Mouse (Mus musculus) lung, embryonic 15.5 days (tissue): ENCODE data around the gene Col5a1. TPM values are rescaled to one million over a fixed set of nuclear protein-coding genes. Genes with fewer than 3 reads are reported as not detected.

Experiments
- ATAC-seq: fragments of 200-750 bp; cut with Nextera tagmentation; 2 replicates; pipeline ENCODE4 v1.8.0; 2017; ENCODE audit warnings: moderate number of reproducible peaks, borderline replicate concordance; ENCODE audit not compliant: low FRiP score, low TSS enrichment; ENCODE audit errors: extremely low read depth
- H3K27ac ChIP-seq: fragments of 300-500 bp; sonication (generic); 2 replicates; pipeline ENCODE4 v1.5.1; 2015; ENCODE audit warnings: moderate library complexity, mild to moderate bottlenecking, inconsistent platforms
- H3K27me3 ChIP-seq: fragments of 300-500 bp; sonication (generic); 2 replicates; pipeline ENCODE4 v1.6.1; 2015; ENCODE audit warnings: inconsistent platforms
- H3K36me3 ChIP-seq: fragments of 300-500 bp; sonication (generic); 2 replicates; pipeline ENCODE4 v1.6.1; 2015; ENCODE audit warnings: inconsistent platforms
- H3K4me1 ChIP-seq: fragments of 300-500 bp; sonication (generic); 2 replicates; pipeline ENCODE4 v1.6.1; 2015; ENCODE audit warnings: inconsistent platforms
- H3K4me2 ChIP-seq: fragments of 300-500 bp; sonication (generic); 2 replicates; pipeline ENCODE4 v1.6.1; 2015; ENCODE audit warnings: inconsistent platforms, mild to moderate bottlenecking, moderate library complexity
- H3K4me3 ChIP-seq: fragments of 300-500 bp; sonication (generic); 2 replicates; pipeline ENCODE4 v1.5.1; 2015; ENCODE audit warnings: mild to moderate bottlenecking, inconsistent platforms
- H3K9ac ChIP-seq: fragments of 300-500 bp; sonication (generic); 2 replicates; pipeline ENCODE4 v1.6.1; 2015; ENCODE audit warnings: inconsistent platforms
- H3K9me3 ChIP-seq: fragments of 300-500 bp; sonication (generic); 2 replicates; pipeline ENCODE4 v1.6.1; 2016; ENCODE audit warnings: inconsistent platforms
- WGBS: fragments of 180-500 bp; shearing (Covaris S2); methylation state at CpG from one replicate; pipeline ENCODE4 v1.1.7; 2015; 5-methylcytosine and 5-hydroxymethylcytosine counted together
- polyA plus RNA-seq: library from polyadenylated mRNA; unstranded; fragments of >200 nt; fragmentation: Nextera tagmentation; extraction: Ambion mirVana; gene quantifications from 2 replicates; pipeline ENCODE4 v1.2.1, GENCODE M21; 2015

Gene Col5a1
- polyA plus RNA-seq, 1 experiment from 2014 or later = 78.9 TPM

GRCm38 (mm10) chr2:28084768-28085167 lies 198.5 kb downstream of the Col5a1 start, which contains the start of gene Fcnb:
TSS of gene Fcnb (minus strand) at chr2:28084885.
- whole genome bisulfite sequencing = 80% methylated on average over 3 of the region's 3 CpGs
- Histone ChIP-seq H3K4me3 (no peak within 1 kb of the TSS), H3K4me2 (no peak within 1 kb of the TSS), H3K4me1 (no peaks in the 10 kb centered on the region), H3K9ac (no peak within 1 kb of the TSS), H3K36me3 (no peaks in the 10 kb centered on the region), H3K9me3 (no peaks in the 10 kb centered on the region), H3K27me3 (no peaks in the 10 kb centered on the region), H3K27ac (no peak within 1 kb of the TSS)
- no peak for ATAC-seq

GRCm38 (mm10) chr2:28086112-28086511 lies 199.9 kb downstream of the Col5a1 start:
- H3K9me3 ChIP-seq = no peaks in the 10 kb centered on the region
- 72% methylated on average over 10 of the region's 10 CpGs for WGBS
- H3K4me1 ChIP-seq = no peaks in the 10 kb centered on the region
- no peak overlapping the region for H3K4me2 ChIP-seq
- no peaks in the 10 kb centered on the region for H3K27me3 ChIP-seq
- H3K4me3 ChIP-seq = no peak overlapping the region
- no peaks in the 10 kb centered on the region for H3K36me3 ChIP-seq
- no peak for ATAC-seq
- H3K9ac ChIP-seq = no peak overlapping the region
- H3K27ac ChIP-seq = no peak overlapping the region

GRCm38 (mm10) chr2:28089095-28089494 lies 202.9 kb downstream of the Col5a1 start:
- peak; percentile 69; the same call in 1 of the 2 replicates for ATAC-seq
- no peaks in the 10 kb centered on the region for H3K36me3 ChIP-seq
- 27% methylated on average over 5 of the region's 5 CpGs for WGBS

More at GRCm38 (mm10) chr2:28089095-28089494, 202.9 kb downstream of the Col5a1 start:
- Histone ChIP-seq H3K27me3 (no peaks in the 10 kb centered on the region), H3K9me3 (no peaks in the 10 kb centered on the region), H3K4me1 (no peaks in the 10 kb centered on the region), H3K4me2 (no peak overlapping the region), H3K27ac (no peak overlapping the region), H3K4me3 (no peak overlapping the region), H3K9ac (no peak overlapping the region)

Other genes with a start within 250 kb of the Col5a1 start
- 12.6 and 13.5 TPM in 2 replicates for gene Rxra, start 210.0 kb upstream of the Col5a1 start, polyA plus RNA-seq
- gene Fcnb, start 198.5 kb downstream of the Col5a1 start, polyA plus RNA-seq = 0.29 and 0.68 TPM in 2 replicates